Mouse (Mus musculus) C2C12 (cell line): ENCODE measurements at regions not wholly inside any gene's neighbourhood (a gene's known extent, or its start where the extent isn't known, plus 50 kb on each side); places are given as distances from the start of the nearest gene placed in this dataset.

Experiments
- CTCF ChIP-seq: IDR thresholded peaks from one replicate; pipeline ENCODE4 v1.5.1; 2011; ENCODE audit not compliant: control insufficient read depth, insufficient read depth, insufficient read length
- MAX ChIP-seq: IDR thresholded peaks from one replicate; pipeline ENCODE4 v1.6.1; 2011; ENCODE audit warnings: mild to moderate bottlenecking, control low read depth
- USF1 ChIP-seq: IDR thresholded peaks from one replicate; pipeline ENCODE4 v1.6.1; 2011; ENCODE audit warnings: low read depth, mild to moderate bottlenecking, control low read depth, moderate library complexity

DNA sequence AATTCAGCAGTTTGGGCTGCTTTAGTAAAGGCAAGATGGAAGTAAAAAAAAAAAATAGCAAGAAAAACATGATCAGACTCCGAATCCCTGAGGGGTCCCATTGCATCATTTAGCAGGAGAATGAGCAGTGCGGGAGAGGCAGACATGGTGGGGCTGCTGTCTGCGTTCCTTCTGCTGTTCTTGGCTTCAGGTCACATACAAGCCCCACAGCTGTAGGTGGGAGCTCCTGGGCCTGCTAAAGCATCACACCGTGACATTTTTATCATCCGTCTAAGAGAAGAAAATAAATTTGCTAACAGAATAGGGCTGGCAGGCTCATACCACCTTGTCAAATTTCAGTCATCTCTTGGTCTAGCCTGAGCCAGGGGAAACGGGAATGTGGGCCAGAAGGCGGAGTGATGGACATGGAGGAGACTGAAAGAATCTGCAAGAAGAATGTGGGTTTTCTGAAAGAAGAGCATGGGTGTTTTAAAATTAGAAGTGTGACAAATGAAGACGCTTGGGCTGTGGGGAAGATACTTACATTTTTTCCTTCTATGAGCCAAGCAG is 378.8 kb upstream of the Vrk2 start:
- TF ChIP-seq CTCF (no peak), USF1 (no peak), MAX (no peak)
